Comparison of ENCODE assay signal across 8 mouse cellular contexts in genomic region chr3:121532176-121532575, GRCm38 (mm10). TPM values are rescaled to one million over a fixed set of nuclear protein-coding genes. Genes with fewer than 3 reads are reported as not detected.
DNase-seq lines count a peak whose midpoint lies in the region; ATAC-seq and TF ChIP-seq lines count a peak whose summit lies in the region.

TSS of gene Slc44a3 (minus strand) at chr3:121532404.

- no peaks in the 10 kb centered on the region for H3K9me3 ChIP-seq in heart, embryonic 14.5 days (ENCODE audit: control insufficient read depth, low read length)
- no peaks in the 10 kb centered on the region for H3K9me3 ChIP-seq in embryonic facial prominence, embryonic 14.5 days (ENCODE audit: control insufficient read depth, low read length)
- H3K9me3 ChIP-seq in liver, postnatal 0 days (ENCODE audit: low read length) = no peaks in the 10 kb centered on the region
- no peaks in the 10 kb centered on the region for H3K9me3 ChIP-seq in neural tube, embryonic 15.5 days (replicated peaks)

- no peaks in the 10 kb centered on the region for H3K36me3 ChIP-seq in heart, embryonic 14.5 days (ENCODE audit: control insufficient read depth, insufficient read depth, low read length)
- no peaks in the 10 kb centered on the region for H3K36me3 ChIP-seq in embryonic facial prominence, embryonic 14.5 days (ENCODE audit: control insufficient read depth, insufficient read depth, low read length)
- H3K36me3 ChIP-seq in liver, postnatal 0 days (replicated peaks; ENCODE audit: insufficient read depth, low read length) = no peaks in the 10 kb centered on the region
- no peaks in the 10 kb centered on the region for H3K36me3 ChIP-seq in neural tube, embryonic 15.5 days

- DNase-seq in heart, postnatal 25 days (ENCODE audit: low spot score) = no peak
- DNase-seq in embryonic facial prominence, embryonic 14.5 days (ENCODE audit: low spot score) = peak; percentile 83
- DNase-seq in kidney, adult 11 months = peak; percentile 80
- DNase-seq in liver, postnatal 0 days = peak; percentile 77
- DNase-seq in frontal cortex, postnatal 36 days (ENCODE audit: low spot score in 2 of 2) = no peak
- no peak for DNase-seq in right cerebral cortex, postnatal 25 days

- H3K27me3 ChIP-seq in heart, embryonic 14.5 days (ENCODE audit: control insufficient read depth, insufficient read depth, low read length) = peaks cover 26% of the 10 kb centered on the region; the same call in 1 of the 2 replicates
- H3K27me3 ChIP-seq in embryonic facial prominence, embryonic 14.5 days (replicated peaks; ENCODE audit: control insufficient read depth, insufficient read depth, low read length) = peaks cover 12% of the 10 kb centered on the region
- H3K27me3 ChIP-seq in liver, postnatal 0 days (ENCODE audit: insufficient read depth, low read length) = no peaks in the 10 kb centered on the region
- peaks cover 15% of the 10 kb centered on the region; the same call in 1 of the 2 replicates for H3K27me3 ChIP-seq in neural tube, embryonic 15.5 days (replicated peaks)

- TF ChIP-seq CTCF in liver, postnatal 0 days (IDR thresholded peaks at IDR 0.05; ENCODE audit: low read depth) = peak; percentile 59

- ATAC-seq in heart, embryonic 14.5 days (ENCODE audit: insufficient number of reproducible peaks, insufficient read depth, low FRiP score, low read depth) = no peak
- peak; percentile 88 for ATAC-seq in embryonic facial prominence, embryonic 14.5 days (ENCODE audit: low read depth)
- ATAC-seq in liver, postnatal 0 days = peak; percentile 84
- peak; percentile 49 for ATAC-seq in neural tube, embryonic 15.5 days (ENCODE audit: low FRiP score)

- intact Hi-C loops in heart, postnatal 25 days (cut with DNase I) = no loop called here

- WGBS in heart, embryonic 14.5 days = 1% methylated on average over 21 of the region's 24 CpGs
- 6% methylated on average over 21 of the region's 24 CpGs for WGBS in embryonic facial prominence, embryonic 14.5 days
- WGBS in liver, postnatal 0 days (ENCODE audit: insufficient replicate concordance) = 5% methylated on average over 20 of the region's 24 CpGs
- 3% methylated on average over 24 of the region's 24 CpGs for WGBS in neural tube, embryonic 15.5 days

- no peak for TF ChIP-seq EP300 in liver, postnatal 0 days (IDR thresholded peaks at IDR 0.05; ENCODE audit: low read depth)

- no peak within 1 kb of the TSS for H3K27ac ChIP-seq in heart, embryonic 14.5 days (replicated peaks in 1 of 2; ENCODE audit: control insufficient read depth in 1 of 2, insufficient read depth in 1 of 2, low read depth in 2 of 2, low read length in 2 of 2)
- H3K27ac ChIP-seq in embryonic facial prominence, embryonic 14.5 days (replicated peaks; ENCODE audit: low read depth, low read length) = no peak within 1 kb of the TSS
- H3K27ac ChIP-seq in liver, postnatal 0 days (ENCODE audit: low read depth) = peak within 1 kb of the TSS; percentile 82
- no peak within 1 kb of the TSS for H3K27ac ChIP-seq in neural tube, embryonic 15.5 days (replicated peaks)

- peak within 1 kb of the TSS; percentile 77 for H3K4me2 ChIP-seq in heart, embryonic 14.5 days (ENCODE audit: low read length)
- H3K4me2 ChIP-seq in embryonic facial prominence, embryonic 14.5 days (ENCODE audit: low read depth, low read length) = peak within 1 kb of the TSS; percentile 51
- H3K4me2 ChIP-seq in liver, postnatal 0 days (ENCODE audit: low read depth, low read length) = peak within 1 kb of the TSS; percentile 70
- peak within 1 kb of the TSS; percentile 59 for H3K4me2 ChIP-seq in neural tube, embryonic 15.5 days

- H3K4me1 ChIP-seq in heart, embryonic 14.5 days (ENCODE audit: control insufficient read depth in 2 of 2, insufficient read depth in 2 of 2, low read length in 2 of 2) = peaks cover 5 to 17% of the 10 kb centered on the region in 2 experiments; a peak in 3 of 4 replicates
- peaks cover 8% of the 10 kb centered on the region for H3K4me1 ChIP-seq in embryonic facial prominence, embryonic 14.5 days (ENCODE audit: control insufficient read depth, insufficient read depth, low read length)
- H3K4me1 ChIP-seq in liver, postnatal 0 days (ENCODE audit: insufficient read depth) = no peaks in the 10 kb centered on the region
- H3K4me1 ChIP-seq in neural tube, embryonic 15.5 days = peaks cover 13% of the 10 kb centered on the region

- peak within 1 kb of the TSS; percentile 57 for H3K9ac ChIP-seq in heart, embryonic 14.5 days (ENCODE audit: low read length)
- H3K9ac ChIP-seq in embryonic facial prominence, embryonic 14.5 days (ENCODE audit: low read depth, low read length) = peak within 1 kb of the TSS; percentile 53
- H3K9ac ChIP-seq in liver, postnatal 0 days (replicated peaks) = peak within 1 kb of the TSS; percentile 60
- H3K9ac ChIP-seq in neural tube, embryonic 15.5 days (replicated peaks) = no peak within 1 kb of the TSS

- peak within 1 kb of the TSS; percentile 35 to 36 for H3K4me3 ChIP-seq in heart, embryonic 14.5 days (ENCODE audit: control insufficient read depth in 1 of 2, insufficient read depth in 1 of 2, low read depth in 1 of 2, low read length in 2 of 2)
- peak within 1 kb of the TSS; percentile 21 for H3K4me3 ChIP-seq in embryonic facial prominence, embryonic 14.5 days (ENCODE audit: low read depth, low read length)
- peak within 1 kb of the TSS; percentile 28 for H3K4me3 ChIP-seq in liver, postnatal 0 days (ENCODE audit: low read depth, low read length)
- peak within 1 kb of the TSS; percentile 27 for H3K4me3 ChIP-seq in neural tube, embryonic 15.5 days (replicated peaks)

RNA-seq across cellular contexts. Expression of gene Slc44a3, which starts in this region (rescaled TPM):
- 0.80 and 1.5 TPM in 2 replicates for polyA plus RNA-seq in heart, embryonic 14.5 days (2014; fragmentation: Nextera tagmentation; extraction: Ambion mirVana)
- not detected for total RNA-seq in heart, postnatal 25 days (2021)
- polyA plus RNA-seq in embryonic facial prominence, embryonic 14.5 days (2014; fragmentation: Nextera tagmentation; extraction: Ambion mirVana) = 4.9 and 6.4 TPM in 2 replicates
- 15.2 and 16.6 TPM in 2 replicates for polyA plus RNA-seq in liver, postnatal 0 days (2015; fragmentation: Nextera tagmentation; extraction: Ambion mirVana)
- 1.2 and 2.9 TPM in 2 replicates for polyA plus RNA-seq in neural tube, embryonic 15.5 days (2015; fragmentation: Nextera tagmentation; extraction: Ambion mirVana)

Comparison
In these comparisons a context has a peak if more than half of its experiments do, and no peak if none do; other contexts are left out.
1. DNase-seq: peak in embryonic facial prominence, embryonic 14.5 days (single experiment), kidney, adult 11 months (single experiment) and liver, postnatal 0 days (single experiment); none in heart, postnatal 25 days (single experiment), frontal cortex, postnatal 36 days (0 of 2) and right cerebral cortex, postnatal 25 days (single experiment).
2. Peak in every context shown above with its lines, with median percentiles within 50 percentile points of each other: H3K4me2 ChIP-seq and H3K4me3 ChIP-seq.